Mouse (Mus musculus) limb, embryonic 10.5 days (tissue): ENCODE data around the gene Prdm16. TPM values are rescaled to one million over a fixed set of nuclear protein-coding genes. Genes with fewer than 3 reads are reported as not detected.
A peak's percentile ranks its signal among the peaks of the same experiment; 100 is the strongest.

Experiments used
- DNase-seq: peaks from one replicate; pipeline ENCODE4 v3.0.0-alpha.2; 2017; ENCODE audit warnings: low spot score
- H3K27ac ChIP-seq: fragments of 300-500 bp; sonication (generic); 2 replicates; pipeline ENCODE4 v1.5.1; 2016; ENCODE audit warnings: mild to moderate bottlenecking
- H3K27me3 ChIP-seq: fragments of 300-500 bp; sonication (generic); 2 replicates; pipeline ENCODE4 v1.6.1; 2016; ENCODE audit warnings: low read depth, mild to moderate bottlenecking; ENCODE audit not compliant: poor library complexity, severe bottlenecking
- H3K36me3 ChIP-seq: fragments of 300-500 bp; sonication (generic); 2 replicates; pipeline ENCODE4 v1.6.1; 2016; ENCODE audit warnings: mild to moderate bottlenecking, moderate library complexity
- H3K4me1 ChIP-seq: fragments of 300-500 bp; sonication (generic); 2 replicates; pipeline ENCODE4 v1.6.1; 2016
- H3K4me3 ChIP-seq: fragments of 300-500 bp; sonication (generic); 2 replicates; pipeline ENCODE4 v1.5.1; 2016; ENCODE audit warnings: mild to moderate bottlenecking, moderate library complexity
- H3K9me3 ChIP-seq: fragments of 300-500 bp; sonication (generic); replicated peaks from 2 replicates; pipeline ENCODE4 v1.6.1; 2016; ENCODE audit warnings: mild to moderate bottlenecking
- WGBS: fragments of 180-500 bp; shearing (Covaris S2); methylation state at CpG from one replicate; pipeline ENCODE4 v1.1.7; 2016; 5-methylcytosine and 5-hydroxymethylcytosine counted together
- polyA plus RNA-seq: library from polyadenylated mRNA; unstranded; fragments of >200 nt; fragmentation: Nextera tagmentation; extraction: Ambion mirVana; gene quantifications from 2 replicates; pipeline ENCODE4 v1.2.1, GENCODE M21; 2016

The Prdm16 gene
- 67.4 and 93.9 TPM in 2 replicates for polyA plus RNA-seq

DNA sequence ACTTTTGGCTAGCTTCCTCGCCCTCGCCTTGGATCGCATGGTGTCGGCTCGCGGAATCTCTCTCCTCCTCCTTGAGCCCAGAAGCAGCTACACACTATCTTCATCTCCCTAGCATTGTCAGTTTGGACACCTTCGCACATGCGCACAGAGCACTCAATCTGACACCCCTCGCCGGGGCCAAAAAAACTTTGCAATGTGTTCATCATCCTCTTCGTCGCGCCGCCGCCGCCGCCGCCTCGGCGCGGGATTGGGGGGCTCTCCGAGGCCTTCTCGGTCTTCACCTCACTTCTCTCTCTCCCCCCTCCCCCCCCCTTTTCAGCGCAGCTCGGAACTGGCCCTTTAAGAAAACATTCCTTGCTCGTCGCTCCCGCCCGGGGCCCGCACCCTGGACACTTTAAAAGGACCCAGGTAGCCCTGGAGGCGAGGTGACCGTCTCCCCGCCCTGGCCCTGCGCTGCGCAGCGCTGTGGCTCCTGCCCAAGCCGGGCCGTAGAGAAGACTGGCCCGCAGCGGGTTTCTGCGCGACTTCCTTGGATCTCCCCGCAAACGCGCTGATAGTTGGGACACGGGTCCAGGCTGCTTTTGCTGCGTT lies at the start of gene Prdm16:
Gene Prdm16 (minus strand): TSS at position 153 of the 591 bp plus-strand sequence.
- under 1% methylated on average over 47 of the region's 47 CpGs for WGBS
- H3K27ac ChIP-seq, result peak within 1 kb of the TSS; percentile 99
- peaks cover 71% of the 10 kb centered on the region for H3K27me3 ChIP-seq
- peaks cover 87% of the 10 kb centered on the region for H3K4me1 ChIP-seq
- no peaks in the 10 kb centered on the region for H3K9me3 ChIP-seq
- peak within 1 kb of the TSS; percentile 97 for H3K4me3 ChIP-seq
- H3K36me3 ChIP-seq, result peaks cover 33% of the 10 kb centered on the region
- DNase-seq, result peak; percentile 88

DNA sequence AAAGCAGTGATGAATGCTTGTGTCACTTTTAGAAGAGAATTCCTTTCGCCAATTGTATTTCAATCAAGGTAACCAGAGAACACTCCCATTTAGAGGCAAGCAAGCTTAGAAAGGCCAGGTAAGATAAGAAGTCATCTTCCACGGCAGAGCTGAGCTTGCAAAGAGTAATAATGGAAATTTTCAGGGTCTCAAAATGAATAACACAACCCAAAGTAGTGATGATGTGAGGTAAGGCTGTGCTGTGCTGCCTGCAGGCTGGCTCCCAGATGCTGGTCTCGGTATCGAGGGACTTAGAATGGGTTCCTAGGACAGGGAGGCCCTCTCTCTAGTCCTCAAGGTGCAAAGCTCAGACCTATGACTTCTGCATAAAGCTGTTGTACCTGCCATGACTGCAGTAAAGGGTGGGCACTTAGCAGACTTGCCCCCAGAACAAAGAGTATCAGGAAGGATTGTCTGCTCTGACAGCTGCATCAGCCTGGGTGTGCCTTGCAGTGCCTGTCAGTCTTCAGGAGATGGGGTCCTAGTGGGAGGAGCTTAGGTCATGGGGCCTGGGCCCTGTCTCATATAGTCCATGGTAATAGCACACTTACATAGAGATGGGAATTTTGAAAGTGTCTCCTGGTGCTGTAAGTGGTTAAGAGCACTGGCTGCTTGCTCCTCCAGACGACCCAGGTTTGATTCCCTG lies 46.5 kb upstream of the Prdm16 start:
- no peaks in the 10 kb centered on the region for H3K9me3 ChIP-seq
- peaks cover 11% of the 10 kb centered on the region for H3K4me1 ChIP-seq
- H3K27me3 ChIP-seq, result peaks cover 6% of the 10 kb centered on the region
- H3K4me3 ChIP-seq, result no peak overlapping the region
- DNase-seq, result no peak
- H3K36me3 ChIP-seq, result no peaks in the 10 kb centered on the region
- peak overlapping the region; percentile 19; the same call in 1 of the 2 replicates for H3K27ac ChIP-seq
- 84% methylated on average over 5 of the region's 5 CpGs for WGBS

DNA sequence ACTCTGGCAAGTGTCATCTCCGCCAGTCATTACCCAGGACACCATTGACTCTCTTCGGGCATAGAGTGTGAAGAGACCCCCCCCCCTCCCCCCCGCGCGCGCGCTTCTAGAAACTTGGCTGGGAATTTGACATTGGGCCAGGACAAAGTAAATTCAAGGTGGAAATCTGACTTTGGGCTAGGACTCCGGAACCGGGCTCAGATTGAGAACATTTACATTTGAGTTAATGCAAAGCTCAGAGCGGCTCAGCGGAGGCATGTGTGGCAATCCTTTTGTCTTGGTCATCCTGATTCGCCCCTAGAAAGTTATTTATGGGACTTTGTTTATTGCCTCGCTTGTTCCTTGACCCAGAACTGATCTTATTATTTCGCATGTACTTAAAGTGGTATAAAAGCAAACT lies 45.6 kb upstream of the Prdm16 start:
- Histone ChIP-seq H3K36me3 (no peaks in the 10 kb centered on the region), H3K4me1 (peaks cover 12% of the 10 kb centered on the region), H3K9me3 (no peaks in the 10 kb centered on the region), H3K27ac (0 out of 2 replicates have a peak overlapping the region, but pooled peaks have one; percentile 19), H3K27me3 (peaks cover under 1% of the 10 kb centered on the region; the same call in 1 of the 2 replicates), H3K4me3 (no peak overlapping the region)
- 59% methylated on average over 14 of the region's 14 CpGs for WGBS
- DNase-seq, result no peak

DNA sequence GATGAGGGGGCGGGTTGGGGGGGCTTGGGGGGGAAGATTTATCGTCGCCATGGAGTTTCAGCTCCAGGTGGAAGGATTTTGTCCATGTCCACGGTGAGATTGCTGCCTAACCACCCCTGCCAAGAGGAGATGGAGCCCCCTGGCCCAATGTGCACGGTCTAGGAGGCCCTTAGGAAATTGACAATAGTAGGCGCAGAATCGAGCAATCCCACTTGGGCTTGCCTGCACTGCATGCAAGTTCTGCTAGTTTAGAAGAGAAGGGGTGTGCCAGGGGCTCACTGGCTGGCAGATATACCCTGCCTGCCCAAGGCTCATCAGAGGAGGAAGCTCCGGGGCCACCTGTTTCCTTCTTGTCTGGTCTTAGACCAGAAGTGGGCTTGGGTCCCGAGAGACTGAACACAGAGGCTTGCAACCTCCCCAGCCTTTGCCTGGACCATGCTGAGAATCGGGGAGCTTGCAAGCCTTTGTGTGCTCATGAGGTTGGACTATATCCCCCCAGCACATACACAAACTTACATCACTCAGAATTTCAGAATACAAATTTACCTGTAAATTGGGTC lies 38.8 kb upstream of the Prdm16 start:
- 73% methylated on average over 10 of the region's 10 CpGs for WGBS
- H3K4me1 ChIP-seq, result peaks cover 60% of the 10 kb centered on the region
- 0 out of 2 replicates have a peak, but pooled peaks cover 6% of the 10 kb centered on the region for H3K27me3 ChIP-seq
- DNase-seq, result no peak
- H3K9me3 ChIP-seq, result no peaks in the 10 kb centered on the region
- H3K36me3 ChIP-seq, result no peaks in the 10 kb centered on the region
- peak overlapping the region; percentile 76 for H3K27ac ChIP-seq
- H3K4me3 ChIP-seq, result no peak overlapping the region

DNA sequence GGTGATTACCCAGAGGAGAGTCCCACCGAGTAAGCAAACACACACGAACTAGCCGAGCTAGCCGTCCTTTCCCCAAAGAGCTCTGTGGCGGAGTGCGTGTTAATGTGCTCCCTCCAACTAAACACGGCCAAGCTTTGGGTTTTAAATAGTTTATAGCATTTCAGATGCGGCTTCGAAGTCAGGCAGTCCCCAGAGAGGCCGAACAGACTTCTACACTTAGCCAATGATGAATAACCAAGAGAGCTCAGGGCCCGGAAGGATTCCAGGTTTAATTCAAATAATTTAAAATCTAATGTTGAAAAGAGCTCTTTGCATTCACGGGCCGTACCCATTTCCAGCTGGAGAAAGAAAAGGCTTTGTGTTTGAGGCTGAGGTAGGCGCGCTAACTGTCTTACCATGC lies 38.3 kb upstream of the Prdm16 start:
- H3K27ac ChIP-seq, result peak overlapping the region; percentile 76
- WGBS, result 51% methylated on average over 15 of the region's 15 CpGs

DNA sequence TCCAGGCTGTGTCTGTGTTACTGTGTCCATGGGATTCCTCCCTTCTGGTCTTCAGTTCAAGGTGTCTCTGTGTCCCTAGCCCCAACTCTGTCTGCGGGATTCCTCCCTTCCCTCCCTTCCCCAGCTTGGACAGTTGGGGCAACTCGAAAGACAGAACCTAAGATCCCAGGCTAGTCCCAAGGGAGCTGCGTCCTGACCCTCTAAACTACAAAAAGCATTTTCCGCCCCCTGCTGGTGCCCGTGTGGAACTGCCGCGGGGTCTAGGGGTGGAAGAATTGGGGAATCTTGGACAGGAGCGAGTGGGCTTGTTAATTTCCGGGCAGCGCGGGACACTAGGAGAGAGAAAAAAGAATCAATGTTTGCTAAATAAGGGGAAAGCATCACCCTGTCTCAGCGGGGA lies 37.9 kb upstream of the Prdm16 start:
- Histone ChIP-seq H3K27ac (peak overlapping the region; percentile 76), H3K4me1 (peaks cover 70% of the 10 kb centered on the region), H3K27me3 (0 out of 2 replicates have a peak, but pooled peaks cover 6% of the 10 kb centered on the region), H3K36me3 (no peaks in the 10 kb centered on the region), H3K9me3 (no peaks in the 10 kb centered on the region), H3K4me3 (peak overlapping the region; percentile 24; the same call in 1 of the 2 replicates)
- 4% methylated on average over 12 of the region's 12 CpGs for WGBS
- DNase-seq, result peak; percentile 89

More for the DNA sequence above, 38.3 kb upstream of the Prdm16 start:
- Histone ChIP-seq H3K27me3 (0 out of 2 replicates have a peak, but pooled peaks cover 6% of the 10 kb centered on the region), H3K9me3 (no peaks in the 10 kb centered on the region), H3K36me3 (no peaks in the 10 kb centered on the region), H3K4me1 (peaks cover 65% of the 10 kb centered on the region), H3K4me3 (peak overlapping the region; percentile 24; the same call in 1 of the 2 replicates)
- no peak for DNase-seq

DNA sequence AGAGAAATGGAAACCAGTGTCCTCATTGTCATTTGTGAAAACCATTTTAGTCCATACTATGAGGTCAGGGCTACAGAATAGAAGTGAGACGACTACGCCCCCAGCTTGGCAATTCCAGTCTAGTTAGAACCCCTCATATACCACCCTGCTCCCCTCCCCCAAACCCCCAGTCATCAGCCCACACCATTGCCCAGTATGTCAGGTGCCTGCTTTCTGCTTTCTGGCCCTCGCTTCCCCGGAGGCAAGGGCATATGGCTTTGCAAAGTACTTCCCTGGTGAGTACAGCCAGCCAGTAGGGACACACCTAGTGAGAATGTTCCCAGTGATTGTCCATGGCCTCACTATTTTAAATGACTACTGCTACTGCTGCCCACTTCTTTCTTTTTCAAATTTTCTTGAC lies 37.3 kb upstream of the Prdm16 start:
- Histone ChIP-seq H3K27ac (peak overlapping the region; percentile 76), H3K4me3 (no peak overlapping the region), H3K27me3 (0 out of 2 replicates have a peak, but pooled peaks cover 6% of the 10 kb centered on the region), H3K9me3 (no peaks in the 10 kb centered on the region), H3K36me3 (no peaks in the 10 kb centered on the region), H3K4me1 (peaks cover 75% of the 10 kb centered on the region)
- WGBS, result 78% methylated on average over 4 of the region's 4 CpGs
- DNase-seq, result no peak

DNA sequence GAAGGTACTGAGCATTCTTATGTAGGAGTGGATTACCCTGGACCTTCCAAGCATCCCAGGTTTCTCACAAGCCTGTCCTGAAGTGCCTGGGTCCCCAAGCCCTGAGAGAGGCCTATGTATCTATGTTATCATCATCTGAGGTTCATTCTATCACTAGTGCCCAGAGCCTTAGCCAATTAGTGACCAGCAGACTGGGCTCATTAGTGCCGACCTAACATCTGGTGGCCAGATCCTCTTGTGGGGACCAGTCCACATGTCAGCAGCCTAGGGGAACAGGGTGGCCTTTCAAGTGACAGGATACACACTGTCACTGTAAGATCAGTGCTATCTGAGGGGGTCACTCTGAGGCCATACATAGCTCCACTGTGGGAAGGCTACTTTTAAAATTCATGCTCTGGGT lies 35.4 kb upstream of the Prdm16 start:
- Histone ChIP-seq H3K27me3 (0 out of 2 replicates have a peak, but pooled peaks cover 3% of the 10 kb centered on the region), H3K4me3 (peak overlapping the region; percentile 11; the same call in 1 of the 2 replicates), H3K27ac (peak overlapping the region; percentile 87), H3K9me3 (no peaks in the 10 kb centered on the region), H3K4me1 (peaks cover 69% of the 10 kb centered on the region), H3K36me3 (no peaks in the 10 kb centered on the region)
- WGBS, result 21% methylated on average over 1 of the region's 1 CpGs
- peak; percentile 75 for DNase-seq

DNA sequence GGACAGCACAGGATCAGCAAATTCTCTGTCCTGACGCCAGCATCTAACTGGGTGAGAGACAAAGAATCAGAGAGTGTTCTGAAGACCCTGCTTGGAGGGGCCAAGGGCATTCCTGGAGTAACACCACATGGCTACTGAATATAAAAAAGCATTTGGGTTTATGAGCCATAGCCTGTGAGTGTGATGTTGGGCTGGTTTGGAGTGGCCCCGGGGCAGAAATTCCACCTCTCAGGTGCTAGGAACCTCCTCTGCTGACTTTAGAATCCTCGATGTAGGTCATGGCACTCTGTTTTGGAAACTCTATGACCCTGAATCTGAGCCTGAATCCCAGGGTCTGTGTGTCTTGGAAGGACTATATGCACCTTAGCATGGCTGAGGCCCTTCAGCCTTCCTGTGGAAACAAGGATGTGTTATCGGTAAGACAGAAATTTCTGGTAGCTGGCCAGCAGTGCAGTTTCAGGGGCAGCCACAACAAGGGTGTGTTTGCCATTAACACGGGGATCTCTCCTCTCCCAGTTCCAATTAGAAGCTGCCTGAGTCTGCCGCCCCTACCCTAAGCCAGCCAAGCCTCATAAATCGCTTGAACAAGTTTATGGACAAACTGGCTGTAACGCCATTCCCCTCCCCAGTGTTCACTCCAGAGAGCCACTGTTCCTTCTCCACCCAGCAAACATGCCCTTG lies 34.7 kb upstream of the Prdm16 start:
- peak; percentile 63 for DNase-seq
- Histone ChIP-seq H3K36me3 (no peaks in the 10 kb centered on the region), H3K4me3 (peak overlapping the region; percentile 11), H3K27ac (peak overlapping the region; percentile 87), H3K4me1 (peaks cover 72% of the 10 kb centered on the region), H3K9me3 (no peaks in the 10 kb centered on the region), H3K27me3 (peaks cover 7% of the 10 kb centered on the region; the same call in 1 of the 2 replicates)
- 30% methylated on average over 8 of the region's 8 CpGs for WGBS

DNA sequence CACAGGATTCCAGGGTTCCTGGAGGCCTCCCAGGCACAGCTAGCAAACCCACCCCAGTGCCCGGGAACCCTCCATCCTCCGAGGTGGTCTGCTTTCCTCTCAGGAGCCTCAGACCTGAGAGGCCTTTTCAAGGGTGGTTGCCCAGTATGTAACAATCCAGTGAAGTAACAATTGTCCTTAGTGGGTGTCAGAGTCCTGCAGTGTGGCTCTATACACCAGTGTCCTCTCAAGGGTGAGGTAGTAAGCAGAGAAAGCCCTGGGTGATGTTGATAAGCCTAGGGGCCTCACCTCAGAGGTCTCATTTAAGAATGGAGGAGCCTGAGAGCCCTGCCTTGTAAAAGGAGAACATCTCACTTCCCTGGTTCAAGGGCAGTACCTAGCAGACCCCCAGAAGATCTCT lies 31.1 kb upstream of the Prdm16 start, which contains the start of gene Actrt2:
Gene Actrt2 (minus strand): TSS at position 101 of the 400 bp plus-strand sequence.
- Histone ChIP-seq H3K27me3 (peaks cover 27% of the 10 kb centered on the region), H3K9me3 (no peaks in the 10 kb centered on the region), H3K36me3 (no peaks in the 10 kb centered on the region), H3K4me1 (peaks cover 73% of the 10 kb centered on the region), H3K27ac (peak within 1 kb of the TSS; percentile 65; the same call in 1 of the 2 replicates), H3K4me3 (no peak within 1 kb of the TSS)
- WGBS, result 93% methylated on average over 2 of the region's 2 CpGs
- no peak for DNase-seq

DNA sequence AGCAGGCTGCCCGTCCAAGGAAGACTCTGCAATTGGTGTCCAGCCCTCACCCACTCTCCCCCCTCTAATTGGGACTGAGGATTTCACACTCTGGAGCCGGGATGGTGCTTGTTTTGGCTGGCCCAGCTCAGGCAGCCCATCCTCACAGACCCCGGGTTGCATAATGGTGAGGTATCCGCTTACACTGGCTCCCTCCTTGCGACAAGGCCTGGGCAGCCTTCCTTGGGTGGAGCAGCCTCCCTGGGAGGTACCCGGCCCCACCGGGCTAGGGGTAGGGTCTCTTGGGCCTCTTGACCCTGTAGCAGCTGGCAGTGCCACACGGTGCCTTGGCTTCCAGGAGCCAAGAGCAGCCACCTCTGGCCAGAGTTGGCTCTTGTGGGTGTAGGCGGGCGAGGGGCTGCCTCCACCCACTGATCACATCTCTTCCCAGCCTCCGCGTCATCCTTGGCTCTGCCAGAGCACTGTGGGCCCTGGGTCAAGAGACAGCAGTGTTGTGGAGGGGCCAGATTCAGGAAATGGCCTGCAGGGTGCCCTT lies 26.1 kb upstream of the Prdm16 start:
- DNase-seq, result no peak
- peaks cover 33% of the 10 kb centered on the region for H3K27me3 ChIP-seq
- no peak overlapping the region for H3K4me3 ChIP-seq
- WGBS, result 53% methylated on average over 12 of the region's 12 CpGs
- H3K9me3 ChIP-seq, result no peaks in the 10 kb centered on the region
- peaks cover 82% of the 10 kb centered on the region for H3K4me1 ChIP-seq
- H3K27ac ChIP-seq, result peak overlapping the region; percentile 76
- H3K36me3 ChIP-seq, result no peaks in the 10 kb centered on the region

DNA sequence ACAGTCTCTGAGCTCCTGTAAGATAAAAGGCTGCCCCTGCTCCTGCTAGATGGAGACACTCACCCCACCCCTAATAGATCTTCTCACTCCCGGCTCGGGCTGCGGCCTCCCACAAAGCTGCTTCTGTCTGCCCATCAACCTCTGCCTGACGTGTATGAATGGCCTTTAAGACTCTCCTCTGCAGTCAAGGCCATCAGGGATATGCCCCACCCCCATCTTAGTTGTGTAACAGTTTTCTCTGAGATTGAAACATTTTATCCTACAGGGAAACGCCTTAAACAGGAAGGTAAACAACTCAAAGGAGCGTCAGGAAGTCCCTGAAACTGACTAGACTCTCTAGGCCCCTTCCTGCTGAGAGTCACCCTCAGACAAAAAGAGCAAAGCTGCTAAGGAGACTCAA lies 24.6 kb upstream of the Prdm16 start:
- H3K9me3 ChIP-seq, result no peaks in the 10 kb centered on the region
- WGBS, result 34% methylated on average over 6 of the region's 6 CpGs
- no peak for DNase-seq
- peaks cover 24% of the 10 kb centered on the region for H3K27me3 ChIP-seq
- H3K4me1 ChIP-seq, result peaks cover 90% of the 10 kb centered on the region
- no peaks in the 10 kb centered on the region for H3K36me3 ChIP-seq
- H3K27ac ChIP-seq, result 0 out of 2 replicates have a peak overlapping the region, but pooled peaks have one; percentile 38
- H3K4me3 ChIP-seq, result no peak overlapping the region
